Mouse (Mus musculus) right cerebral cortex, postnatal 10 days (tissue): ENCODE data around the gene Gm13285.
"Not testable (repeated sequence)": the region's sequence is repeated elsewhere in the genome, so short reads cannot be mapped to it uniquely, and the experiment has no call there.

Experiments used
- DNase-seq, 2 experiments: peaks; one replicate each; pipeline ENCODE4 v3.0.0; 2021; ENCODE audit warnings: low spot score in 2 of 2

The Gm13285 gene

DNA sequence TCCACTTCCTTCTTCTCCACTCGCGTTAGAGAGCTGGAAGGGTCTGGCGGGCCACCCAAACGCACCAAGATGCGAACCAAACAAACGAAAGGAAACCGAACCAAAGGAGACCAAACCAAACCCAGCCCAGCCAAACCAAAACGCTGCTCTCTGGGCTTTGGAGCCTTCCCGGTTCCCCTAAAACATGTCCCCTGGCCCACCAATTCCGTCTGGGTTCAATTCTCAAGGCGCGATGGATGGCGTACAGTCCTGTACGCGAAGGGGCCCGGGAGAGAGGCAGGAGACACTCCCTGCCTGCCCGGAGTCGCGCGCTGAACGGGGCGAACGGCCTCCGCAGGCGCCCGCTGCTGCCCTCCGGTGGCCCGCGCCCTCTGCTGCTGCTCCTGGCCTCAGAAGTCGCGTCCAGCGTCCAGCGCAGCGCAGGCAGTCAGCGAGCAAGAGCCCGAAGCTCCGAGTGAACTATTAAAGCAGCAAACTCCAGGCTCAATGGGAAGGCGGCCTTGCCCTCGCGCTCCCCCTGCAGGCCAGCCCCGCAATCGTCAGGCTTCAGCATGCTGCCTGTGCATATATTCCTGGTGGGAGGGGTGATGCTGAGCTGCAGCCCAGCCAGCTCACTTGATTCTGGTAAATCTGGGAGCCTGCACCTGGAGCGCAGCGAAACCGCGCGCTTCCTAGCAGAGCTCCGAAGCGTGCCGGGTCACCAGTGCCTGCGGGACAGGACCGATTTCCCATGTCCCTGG lies 5.4 kb upstream of the Gm13285 start, which contains the start of gene Gm13275:
Gene Gm13275, plus strand, starts transcription at position 552 of the 740 bp plus-strand sequence.
- peak; percentile 56 to 59 for DNase-seq

DNA sequence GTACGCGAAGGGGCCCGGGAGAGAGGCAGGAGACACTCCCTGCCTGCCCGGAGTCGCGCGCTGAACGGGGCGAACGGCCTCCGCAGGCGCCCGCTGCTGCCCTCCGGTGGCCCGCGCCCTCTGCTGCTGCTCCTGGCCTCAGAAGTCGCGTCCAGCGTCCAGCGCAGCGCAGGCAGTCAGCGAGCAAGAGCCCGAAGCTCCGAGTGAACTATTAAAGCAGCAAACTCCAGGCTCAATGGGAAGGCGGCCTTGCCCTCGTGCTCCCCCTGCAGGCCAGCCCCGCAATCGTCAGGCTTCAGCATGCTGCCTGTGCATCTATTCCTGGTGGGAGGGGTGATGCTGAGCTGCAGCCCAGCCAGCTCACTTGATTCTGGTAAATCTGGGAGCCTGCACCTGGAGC lies 2.4 kb upstream of the Gm13285 start, which contains the start of gene Gm13279:
Gene Gm13279, plus strand, starts transcription at position 301 of the 400 bp plus-strand sequence.
- DNase-seq: not testable (repeated sequence)

DNA sequence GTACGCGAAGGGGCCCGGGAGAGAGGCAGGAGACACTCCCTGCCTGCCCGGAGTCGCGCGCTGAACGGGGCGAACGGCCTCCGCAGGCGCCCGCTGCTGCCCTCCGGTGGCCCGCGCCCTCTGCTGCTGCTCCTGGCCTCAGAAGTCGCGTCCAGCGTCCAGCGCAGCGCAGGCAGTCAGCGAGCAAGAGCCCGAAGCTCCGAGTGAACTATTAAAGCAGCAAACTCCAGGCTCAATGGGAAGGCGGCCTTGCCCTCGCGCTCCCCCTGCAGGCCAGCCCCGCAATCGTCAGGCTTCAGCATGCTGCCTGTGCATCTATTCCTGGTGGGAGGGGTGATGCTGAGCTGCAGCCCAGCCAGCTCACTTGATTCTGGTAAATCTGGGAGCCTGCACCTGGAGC lies 3.5 kb downstream of the Gm13285 start, which contains the start of gene Gm13287:
Gene Gm13287, plus strand, starts transcription at position 301 of the 400 bp plus-strand sequence.
- DNase-seq: not testable (repeated sequence)

DNA sequence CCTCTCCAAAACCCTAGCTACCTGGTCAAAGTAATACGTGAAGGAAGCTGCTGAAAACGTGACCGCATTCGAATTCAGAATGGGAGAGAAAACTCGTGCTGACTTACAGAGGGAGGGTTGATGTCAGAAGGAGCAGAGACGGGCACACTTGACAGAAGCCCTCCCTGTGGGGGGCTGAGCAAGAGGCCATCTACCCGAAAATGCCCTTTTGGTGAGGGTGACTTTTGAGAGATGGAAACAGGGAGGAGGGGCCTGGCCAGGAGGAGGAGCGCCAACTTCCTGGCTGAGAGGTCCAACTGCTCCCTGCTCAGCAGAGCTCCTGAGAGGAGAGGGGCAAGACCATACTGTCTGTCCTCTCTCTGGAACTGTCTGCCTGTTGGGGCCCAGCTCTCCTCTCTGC lies 5.8 kb downstream of the Gm13285 start, which contains the start of gene Gm13288:
Gene Gm13288, plus strand, starts transcription at position 301 of the 400 bp plus-strand sequence.
- not testable (repeated sequence) for DNase-seq

DNA sequence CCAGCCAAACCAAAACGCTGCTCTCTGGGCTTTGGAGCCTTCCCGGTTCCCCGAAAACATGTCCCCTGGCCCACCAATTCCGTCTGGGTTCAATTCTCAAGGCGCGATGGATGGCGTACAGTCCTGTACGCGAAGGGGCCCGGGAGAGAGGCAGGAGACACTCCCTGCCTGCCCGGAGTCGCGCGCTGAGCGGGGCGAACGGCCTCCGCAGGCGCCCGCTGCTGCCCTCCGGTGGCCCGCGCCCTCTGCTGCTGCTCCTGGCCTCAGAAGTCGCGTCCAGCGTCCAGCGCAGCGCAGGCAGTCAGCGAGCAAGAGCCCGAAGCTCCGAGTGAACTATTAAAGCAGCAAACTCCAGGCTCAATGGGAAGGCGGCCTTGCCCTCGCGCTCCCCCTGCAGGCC lies 6.3 kb downstream of the Gm13285 start:
- not testable (repeated sequence) for DNase-seq

DNA sequence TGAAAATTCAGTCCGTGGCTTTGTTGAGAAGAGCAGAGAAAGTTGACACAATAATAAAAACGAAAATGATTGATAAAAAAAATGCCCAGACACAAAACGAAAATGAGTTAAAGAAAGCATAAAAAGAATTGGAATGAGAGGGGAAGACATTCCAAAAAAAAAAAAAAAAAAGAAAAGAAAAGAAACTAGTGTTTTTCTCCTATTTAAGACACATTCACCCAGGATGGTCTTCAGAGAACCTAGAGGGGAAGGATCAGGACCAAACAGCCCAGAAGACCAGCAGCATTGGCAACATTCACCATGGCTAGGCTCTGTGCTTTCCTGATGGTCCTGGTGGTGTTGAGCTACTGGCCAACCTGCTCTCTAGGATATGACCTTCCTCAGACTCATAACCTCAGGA lies 16.5 kb downstream of the Gm13285 start, which contains the start of gene Ifna7:
Gene Ifna7, plus strand, starts transcription at position 301 of the 400 bp plus-strand sequence.
- DNase-seq: no peak

DNA sequence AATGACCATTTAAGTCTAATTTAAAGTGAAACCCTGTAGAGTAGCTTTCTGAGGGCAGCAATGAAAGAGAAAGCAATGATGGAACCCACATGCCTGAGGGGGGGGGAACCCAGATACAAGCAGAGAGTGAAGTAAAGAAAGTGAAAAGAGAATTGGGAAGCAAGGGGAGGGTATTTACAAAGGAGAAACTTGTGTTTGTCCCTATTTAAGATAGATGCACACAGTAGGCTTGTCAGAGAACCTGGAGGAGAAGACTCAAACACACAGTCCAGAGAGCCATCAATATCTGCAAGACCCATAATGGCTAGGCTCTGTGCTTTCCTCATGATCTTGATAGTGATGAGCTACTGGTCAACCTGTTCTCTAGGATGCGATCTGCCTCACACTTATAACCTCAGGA lies 20.2 kb downstream of the Gm13285 start, which contains the start of gene Ifna11:
Gene Ifna11, plus strand, starts transcription at position 301 of the 400 bp plus-strand sequence.
- no peak for DNase-seq

DNA sequence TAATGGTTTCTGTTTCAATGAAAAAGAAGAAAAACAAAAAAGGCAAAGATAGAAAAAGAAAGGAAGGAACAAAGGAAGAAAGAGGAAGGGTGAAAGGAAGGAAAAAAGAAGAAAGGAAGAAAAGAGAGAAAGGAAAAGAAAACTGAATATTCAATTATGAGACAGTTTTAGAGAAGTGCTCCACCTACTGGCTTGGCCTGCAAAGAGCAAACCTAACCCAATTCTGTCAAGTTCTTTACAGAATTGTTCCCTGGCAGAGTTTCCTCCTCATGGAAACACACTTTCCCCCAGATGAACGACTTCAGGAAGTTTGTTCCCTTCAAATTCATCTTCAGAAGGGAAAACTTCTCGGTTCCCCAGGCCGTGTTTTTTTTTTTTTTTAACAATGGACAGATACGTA lies 23.5 kb downstream of the Gm13285 start:
- DNase-seq: peak in 1 of 2 experiments; percentile 32

DNA sequence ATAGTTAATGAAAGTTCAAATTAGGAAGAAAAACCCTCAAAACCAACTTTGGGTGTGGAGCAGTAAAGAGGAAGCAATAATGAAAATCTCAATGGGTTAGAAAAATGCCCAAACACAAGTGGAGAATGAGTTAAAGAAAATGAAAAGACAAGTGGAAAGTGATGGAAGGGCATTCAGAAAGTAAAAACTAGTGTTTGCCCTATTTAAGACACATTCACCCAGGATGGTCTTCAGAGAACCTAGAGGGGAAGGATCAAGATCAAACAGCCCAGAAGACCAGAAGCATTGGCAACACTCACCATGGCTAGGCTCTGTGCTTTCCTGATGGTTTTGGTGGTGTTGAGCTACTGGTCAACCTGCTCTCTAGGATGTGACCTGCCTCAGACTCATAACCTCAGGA lies 27.7 kb downstream of the Gm13285 start, which contains the start of gene Ifna6:
Gene Ifna6, plus strand, starts transcription at position 301 of the 400 bp plus-strand sequence.
- DNase-seq: not testable (repeated sequence)

DNA sequence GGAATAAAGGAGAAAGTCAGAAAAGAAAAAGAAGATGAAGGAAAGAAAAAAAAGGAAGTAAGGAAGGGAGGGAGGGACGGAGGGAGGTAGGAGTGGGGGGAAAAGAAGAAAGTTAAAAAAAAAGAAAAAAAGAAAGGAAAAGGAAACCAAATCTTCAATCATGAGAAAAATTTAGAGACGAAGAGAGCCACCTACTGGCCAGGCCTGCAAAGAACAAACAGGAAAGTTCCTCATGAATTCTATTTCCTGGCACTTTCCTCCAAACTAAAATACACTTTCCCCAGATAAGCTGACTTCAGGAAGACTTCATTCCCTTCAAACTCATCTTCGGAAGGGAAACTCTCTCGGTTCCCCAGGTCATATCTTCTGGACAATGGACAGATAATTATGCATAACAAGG lies 31.1 kb downstream of the Gm13285 start:
- peak; percentile 35 to 56 for DNase-seq

DNA sequence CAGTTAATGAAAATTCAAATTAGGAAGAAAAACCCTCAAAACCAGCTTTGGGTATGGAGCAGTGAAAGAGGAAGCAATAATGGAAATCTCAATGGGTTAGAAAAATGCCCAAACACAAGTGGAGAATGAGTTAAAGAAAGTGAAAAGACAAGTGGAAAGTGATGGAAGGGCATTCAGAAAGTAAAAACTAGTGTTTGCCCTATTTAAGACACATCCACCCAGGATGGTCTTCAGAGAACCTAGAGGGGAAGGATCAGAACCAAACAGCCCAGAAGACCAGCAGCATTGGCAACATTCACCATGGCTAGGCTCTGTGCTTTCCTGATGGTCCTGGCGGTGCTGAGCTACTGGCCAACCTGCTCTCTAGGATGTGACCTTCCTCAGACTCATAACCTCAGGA lies 35.8 kb downstream of the Gm13285 start, which contains the start of gene Ifna5:
Gene Ifna5, plus strand, starts transcription at position 301 of the 400 bp plus-strand sequence.
- not testable (repeated sequence) for DNase-seq

DNA sequence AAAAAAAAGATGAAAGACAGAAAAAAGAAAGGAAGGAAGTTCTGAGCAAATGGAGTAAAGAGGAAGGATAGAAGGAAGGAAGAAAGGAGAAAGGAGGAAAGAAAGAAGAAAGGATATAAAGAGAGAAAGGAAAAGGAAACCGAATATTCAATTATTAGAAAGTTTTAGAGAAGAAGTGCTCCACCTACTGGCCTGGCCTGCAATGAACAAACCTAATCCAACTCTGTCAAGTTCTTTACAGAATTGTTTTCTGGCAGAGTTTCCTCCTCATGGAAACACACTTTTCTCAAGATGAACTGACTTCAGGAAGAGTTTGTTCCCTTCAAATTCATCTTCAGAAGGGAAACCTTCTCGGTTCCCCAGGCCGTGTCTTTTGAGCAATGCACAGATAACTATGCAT lies 39.4 kb downstream of the Gm13285 start:
- DNase-seq: no peak

DNA sequence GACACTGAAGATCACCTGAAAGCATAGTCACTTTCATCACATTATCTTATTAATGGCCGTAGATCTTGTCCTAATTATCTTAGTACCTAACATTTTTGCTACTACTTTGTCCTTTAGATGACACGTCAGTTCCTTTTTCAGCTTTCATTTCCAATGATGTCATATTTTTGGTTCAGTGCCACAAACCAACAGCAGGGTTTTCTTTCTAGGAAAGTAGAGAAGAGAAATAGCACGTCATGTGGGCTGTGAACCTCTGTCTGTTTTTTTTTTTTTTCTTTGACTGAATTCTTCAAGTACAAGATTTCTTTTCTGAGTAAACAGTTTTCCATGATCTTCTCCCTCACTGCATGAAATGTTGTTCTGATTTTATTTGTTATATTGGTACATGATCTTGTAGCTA lies 40.6 kb downstream of the Gm13285 start:
- DNase-seq: no peak

DNA sequence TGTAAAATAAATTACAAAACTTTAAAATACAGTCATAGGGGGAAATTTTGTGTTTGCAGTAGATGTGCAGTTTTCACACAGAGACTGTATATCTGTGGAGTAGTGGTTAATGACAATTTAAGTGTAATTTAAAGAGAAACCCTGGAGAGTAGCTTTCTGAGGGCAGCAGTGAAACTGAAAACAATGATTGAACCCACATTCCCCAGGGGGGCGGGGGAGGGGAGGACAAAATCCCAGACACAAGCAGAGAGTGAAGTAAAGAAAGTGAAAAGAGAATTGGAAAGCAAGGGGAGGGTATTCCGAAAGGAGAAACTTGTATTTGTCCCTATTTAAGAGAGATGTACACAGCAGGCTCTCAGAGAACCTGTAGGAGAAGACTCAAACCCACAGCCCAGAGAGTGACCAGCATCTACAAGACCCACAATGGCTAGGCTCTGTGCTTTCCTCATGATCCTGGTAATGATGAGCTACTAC lies 42.0 kb downstream of the Gm13285 start, which contains the start of gene Ifna4:
Gene Ifna4, plus strand, starts transcription at position 424 of the 474 bp plus-strand sequence.
- DNase-seq: no peak

DNA sequence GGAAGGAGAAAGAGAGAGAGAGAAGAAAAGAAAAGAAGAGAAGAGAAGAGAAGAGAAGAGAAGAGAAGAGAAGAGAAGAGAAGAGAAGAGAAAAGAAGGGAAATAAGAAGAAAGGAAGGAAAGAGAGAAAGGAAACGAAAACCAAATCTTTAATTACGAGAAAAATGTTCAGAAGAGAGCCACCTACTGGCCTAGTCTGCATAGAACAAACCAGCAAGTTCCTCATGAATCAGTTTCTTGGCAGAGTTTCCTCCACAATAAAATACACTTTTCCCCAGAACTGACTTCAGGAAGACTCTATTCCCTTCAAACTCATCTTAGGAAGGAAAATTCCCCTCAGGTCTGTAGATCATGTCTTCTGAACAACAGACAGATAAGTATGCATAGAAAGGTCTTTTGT lies 45.9 kb downstream of the Gm13285 start:
- DNase-seq: no peak

DNA sequence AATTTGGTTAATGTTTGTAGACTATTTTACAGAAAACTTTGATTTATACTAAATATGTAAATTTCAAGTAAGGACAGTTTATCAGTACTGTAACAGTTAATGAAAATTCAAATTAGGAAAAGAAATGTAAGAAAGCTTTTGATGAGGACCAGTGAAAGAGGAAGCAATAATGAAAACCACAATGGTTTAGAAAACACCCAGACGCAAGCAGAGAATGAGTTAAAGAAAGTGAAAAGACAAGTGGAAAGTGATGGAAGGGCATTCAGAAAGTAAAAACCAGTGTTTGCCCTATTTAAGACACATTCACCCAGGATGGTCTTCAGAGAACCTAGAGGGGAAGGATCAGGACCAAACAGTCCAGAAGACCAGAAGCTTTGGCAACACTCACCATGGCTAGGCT lies 50.2 kb downstream of the Gm13285 start, which contains the start of gene Ifna1:
Gene Ifna1, plus strand, starts transcription at position 390 of the 400 bp plus-strand sequence.
- DNase-seq: no peak
